Mouse (Mus musculus): Measurements from ENCODE around the gene Gab1.

DNA sequence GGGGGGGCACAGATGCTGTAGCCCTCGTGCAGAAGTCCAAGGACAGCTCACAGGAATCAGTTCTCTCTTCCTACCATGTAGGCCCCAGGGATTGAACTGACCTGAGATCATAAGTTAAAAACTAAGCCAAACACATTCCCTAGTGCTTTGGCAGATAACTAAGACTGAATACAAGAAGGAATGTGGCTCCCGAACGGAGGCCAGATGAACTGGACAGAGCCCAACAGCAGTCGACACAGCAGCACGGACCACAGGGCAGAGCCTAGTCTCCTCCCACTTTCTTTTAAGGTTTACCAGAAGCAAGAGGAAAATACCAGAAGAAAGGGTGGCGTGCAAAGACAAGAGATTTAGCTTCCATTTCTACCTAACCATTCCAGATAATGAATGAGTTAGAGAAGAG is 42.1 kb downstream of the Gab1 start:
- TF ChIP-seq CTCF (conservative IDR thresholded peaks at IDR 0.05; ENCODE audit: low read length) (no peak), NANOG (IDR thresholded peaks at IDR 0.05; ENCODE audit: borderline replicate concordance, low read length) (no peak), POU5F1 (IDR thresholded peaks at IDR 0.05; ENCODE audit: borderline replicate concordance, low read length) (no peak)

Data from E14TG2a.4 (cell line).